Mouse (Mus musculus) liver, embryonic 13.5 days (tissue): ENCODE measurements around the gene Armc12. TPM values are rescaled to one million over a fixed set of nuclear protein-coding genes. Genes with fewer than 3 reads are reported as not detected.

Source experiments
- ATAC-seq: fragments of 200-750 bp; cut with Nextera tagmentation; 2 replicates; pipeline ENCODE4 v1.8.0; 2017; ENCODE audit warnings: low read depth, mild to moderate bottlenecking, moderate number of reproducible peaks, moderate library complexity
- DNase-seq: peaks from one replicate; pipeline ENCODE4 v3.0.0; 2022
- H3K27ac ChIP-seq: fragments of 300-500 bp; sonication (generic); 2 replicates; pipeline ENCODE4 v1.5.1; 2015; ENCODE audit warnings: moderate library complexity, mild to moderate bottlenecking, inconsistent platforms
- H3K27me3 ChIP-seq: fragments of 300-500 bp; sonication (generic); 2 replicates; pipeline ENCODE4 v1.6.1; 2015; ENCODE audit warnings: mild to moderate bottlenecking, inconsistent platforms
- H3K36me3 ChIP-seq: fragments of 300-500 bp; sonication (generic); 2 replicates; pipeline ENCODE4 v1.6.1; 2015; ENCODE audit warnings: mild to moderate bottlenecking, inconsistent platforms
- H3K4me1 ChIP-seq: fragments of 300-500 bp; sonication (generic); replicated peaks from 2 replicates; pipeline ENCODE4 v1.6.1; 2015; ENCODE audit warnings: inconsistent platforms
- H3K4me2 ChIP-seq: fragments of 300-500 bp; sonication (generic); 2 replicates; pipeline ENCODE4 v1.6.1; 2015; ENCODE audit warnings: inconsistent platforms, mild to moderate bottlenecking, moderate library complexity
- H3K4me3 ChIP-seq: fragments of 300-500 bp; sonication (generic); replicated peaks from 2 replicates; pipeline ENCODE4 v1.5.1; 2015; ENCODE audit warnings: mild to moderate bottlenecking, inconsistent platforms
- H3K9ac ChIP-seq: fragments of 300-500 bp; sonication (generic); 2 replicates; pipeline ENCODE4 v1.6.1; 2015; ENCODE audit warnings: mild to moderate bottlenecking, inconsistent platforms
- H3K9me3 ChIP-seq: fragments of 300-500 bp; sonication (generic); replicated peaks from 2 replicates; pipeline ENCODE4 v1.6.1; 2016; ENCODE audit warnings: inconsistent platforms
- WGBS: fragments of 180-500 bp; shearing (Covaris S2); methylation state at CpG from one replicate; pipeline ENCODE4 v1.1.7; 2015; ENCODE audit not compliant: insufficient replicate concordance; 5-methylcytosine and 5-hydroxymethylcytosine counted together
- polyA plus RNA-seq: library from polyadenylated mRNA; unstranded; fragments of >200 nt; fragmentation: Nextera tagmentation; extraction: Ambion mirVana; gene quantifications from 2 replicates; pipeline ENCODE4 v1.2.1, GENCODE M21; 2015

Armc12 gene
- polyA plus RNA-seq, 1 experiment from 2014 or later, result not detected

GRCm38 (mm10) chr17:28514555-28514954 lies 16.1 kb upstream of the Armc12 start:
- H3K36me3 ChIP-seq, result no peaks in the 10 kb centered on the region
- H3K9ac ChIP-seq, result no peak overlapping the region
- peaks cover 65% of the 10 kb centered on the region for H3K4me1 ChIP-seq
- no peak overlapping the region for H3K4me3 ChIP-seq
- H3K27ac ChIP-seq, result no peak overlapping the region
- DNase-seq (no peak), ATAC-seq (no peak)
- no peak overlapping the region for H3K4me2 ChIP-seq
- H3K9me3 ChIP-seq, result no peaks in the 10 kb centered on the region
- H3K27me3 ChIP-seq, result peaks cover 70% of the 10 kb centered on the region
- WGBS, result 43% methylated on average over 5 of the region's 5 CpGs

DNA sequence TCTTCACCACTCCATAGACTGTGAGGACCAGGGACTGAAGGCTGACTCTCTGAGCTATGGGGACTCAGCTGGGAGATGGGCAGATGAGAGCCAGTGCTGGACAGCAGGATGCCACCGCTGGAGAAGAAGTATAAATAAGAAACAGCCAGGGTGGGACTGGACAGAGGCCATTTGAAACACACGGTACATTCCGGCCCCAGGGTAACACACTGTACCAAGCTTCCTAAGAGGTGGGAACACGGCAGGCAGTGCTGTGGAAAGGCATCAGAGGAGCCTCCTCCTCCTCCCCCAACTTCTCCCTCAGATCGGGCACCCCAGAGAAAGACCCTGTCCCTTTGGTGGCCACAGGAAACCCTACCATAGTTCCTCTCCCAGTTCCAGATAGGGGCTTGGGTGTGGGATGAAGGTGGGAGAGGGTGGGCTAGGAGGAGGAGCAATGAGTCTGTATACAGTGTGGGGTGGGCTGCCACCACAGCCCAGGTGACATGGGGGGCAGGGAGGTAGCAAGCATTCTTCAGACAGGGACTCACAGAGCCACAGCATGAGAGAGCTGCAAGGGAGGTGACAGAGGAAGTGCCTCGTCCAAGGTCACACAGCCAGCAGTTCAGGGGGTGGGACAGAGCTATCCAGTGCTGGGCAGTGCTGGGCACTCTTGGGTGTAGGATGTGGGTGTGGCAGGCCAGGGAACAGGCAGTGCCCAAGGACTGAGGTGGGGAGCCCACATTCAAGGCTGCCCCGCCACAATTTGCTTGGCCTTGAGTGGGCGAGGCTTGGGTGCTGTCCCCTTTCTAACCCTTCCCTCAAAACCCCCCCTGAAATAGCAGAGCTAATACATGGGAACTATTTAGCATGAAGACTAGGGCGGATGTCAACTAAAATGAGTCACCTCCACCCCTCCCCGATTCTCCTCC lies 14.9 kb upstream of the Armc12 start:
- no peak; the same call in 1 of the 2 replicates for ATAC-seq
- no peak overlapping the region for H3K27ac ChIP-seq

DNA sequence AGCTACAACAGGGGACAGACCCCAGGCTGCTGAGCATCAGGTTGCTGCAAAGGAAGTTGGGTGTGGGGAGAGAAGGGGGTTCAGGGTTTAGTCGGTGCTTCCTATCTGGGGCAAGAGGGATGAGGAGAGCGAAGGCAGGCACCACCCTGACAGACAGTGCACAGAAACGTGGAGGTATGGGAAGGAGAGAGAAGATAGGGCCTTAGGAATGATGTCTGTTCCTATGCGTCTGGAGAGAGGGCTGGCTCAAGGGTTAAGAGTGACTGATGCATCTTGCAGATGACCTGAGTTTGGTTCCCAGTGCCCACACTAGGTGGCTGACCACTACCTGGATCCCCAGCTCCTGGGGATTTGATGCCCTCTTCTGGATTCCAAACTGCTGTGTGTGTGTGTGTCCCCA lies 13.7 kb upstream of the Armc12 start:
- H3K27ac ChIP-seq, result no peak overlapping the region
- H3K4me2 ChIP-seq, result no peak overlapping the region
- H3K9me3 ChIP-seq, result no peaks in the 10 kb centered on the region
- WGBS, result 35% methylated on average over 4 of the region's 4 CpGs
- no peak overlapping the region for H3K4me3 ChIP-seq
- peaks cover 67% of the 10 kb centered on the region for H3K27me3 ChIP-seq
- no peak for DNase-seq
- no peak for ATAC-seq
- no peak overlapping the region for H3K9ac ChIP-seq
- no peaks in the 10 kb centered on the region for H3K36me3 ChIP-seq
- peaks cover 57% of the 10 kb centered on the region for H3K4me1 ChIP-seq

More for the DNA sequence above, 14.9 kb upstream of the Armc12 start:
- DNase-seq, result no peak
- Histone ChIP-seq H3K4me1 (peaks cover 62% of the 10 kb centered on the region), H3K4me3 (no peak overlapping the region), H3K9ac (no peak overlapping the region), H3K36me3 (no peaks in the 10 kb centered on the region), H3K9me3 (no peaks in the 10 kb centered on the region), H3K4me2 (no peak overlapping the region), H3K27me3 (peaks cover 62% of the 10 kb centered on the region)
- 35% methylated on average over 10 of the region's 10 CpGs for WGBS

- peak within 1 kb of the TSS; percentile 46 for H3K4me3 ChIP-seq
- H3K27me3 ChIP-seq, result peaks cover 68% of the 10 kb centered on the region
- H3K27ac ChIP-seq, result no peak within 1 kb of the TSS
- ATAC-seq (no peak), DNase-seq (no peak)
- WGBS, result 9% methylated on average over 16 of the region's 16 CpGs
- H3K4me2 ChIP-seq, result peak within 1 kb of the TSS; percentile 66
- H3K9me3 ChIP-seq, result no peaks in the 10 kb centered on the region
- H3K9ac ChIP-seq, result peak within 1 kb of the TSS; percentile 47
- H3K36me3 ChIP-seq, result no peaks in the 10 kb centered on the region
- peaks cover 57% of the 10 kb centered on the region for H3K4me1 ChIP-seq
Observed at GRCm38 (mm10) chr17:28517441-28517955, 13.1 kb upstream of the Armc12 start, which contains the start of gene Fkbp5. Gene Fkbp5, minus strand, starts transcription at chr17:28517527.

DNA sequence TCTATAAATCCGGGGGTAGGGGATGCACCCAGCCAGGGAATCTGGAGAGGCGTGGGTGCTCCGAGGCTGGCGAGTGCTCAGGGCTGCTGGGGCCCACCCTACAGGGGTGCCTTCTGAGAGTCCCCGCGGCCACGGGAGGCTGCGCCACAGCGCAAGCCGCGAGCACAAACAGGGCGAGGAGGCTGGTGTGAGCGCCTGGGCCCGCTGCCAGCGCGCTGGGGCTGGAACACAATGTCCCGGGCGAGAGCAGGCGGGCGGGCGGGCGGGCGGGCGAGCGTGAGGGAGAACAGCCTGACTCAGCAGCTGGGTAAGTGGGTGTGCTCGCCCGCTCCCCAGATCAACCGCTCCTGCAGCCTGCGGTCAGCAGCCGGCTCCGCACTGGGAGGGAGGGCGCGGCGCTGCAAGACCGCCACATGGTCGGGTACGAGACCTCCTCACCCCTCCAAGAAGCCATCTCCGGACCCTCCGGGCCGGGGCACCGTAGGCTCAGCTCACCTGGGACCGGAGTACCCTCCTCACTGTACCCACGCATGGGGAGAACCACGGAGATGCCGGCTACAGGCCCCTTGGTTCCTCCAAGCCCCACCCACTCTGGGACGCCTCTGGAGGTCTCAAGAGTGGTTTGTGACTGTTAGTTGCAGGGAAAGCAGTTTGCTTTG lies 12.5 kb upstream of the Armc12 start:
- Histone ChIP-seq H3K4me3 (peak overlapping the region; percentile 46), H3K27ac (no peak overlapping the region), H3K36me3 (no peaks in the 10 kb centered on the region), H3K9ac (peak overlapping the region; percentile 47), H3K27me3 (peaks cover 71% of the 10 kb centered on the region), H3K4me2 (peak overlapping the region; percentile 66), H3K4me1 (peaks cover 57% of the 10 kb centered on the region), H3K9me3 (no peaks in the 10 kb centered on the region)
- ATAC-seq (peak; percentile 13; the same call in 1 of the 2 replicates), DNase-seq (no peak)
- WGBS, result 1% methylated on average over 46 of the region's 46 CpGs

- Histone ChIP-seq H3K4me1 (peaks cover 58% of the 10 kb centered on the region), H3K27me3 (peaks cover 77% of the 10 kb centered on the region), H3K27ac (no peak overlapping the region), H3K36me3 (no peaks in the 10 kb centered on the region), H3K9ac (peak overlapping the region; percentile 47; the same call in 1 of the 2 replicates), H3K9me3 (no peaks in the 10 kb centered on the region), H3K4me2 (peak overlapping the region; percentile 66), H3K4me3 (peak overlapping the region; percentile 46)
- DNase-seq (no peak), ATAC-seq (no peak)
- 17% methylated on average over 8 of the region's 8 CpGs for WGBS
Observed at GRCm38 (mm10) chr17:28518615-28519071, 12.0 kb upstream of the Armc12 start.

DNA sequence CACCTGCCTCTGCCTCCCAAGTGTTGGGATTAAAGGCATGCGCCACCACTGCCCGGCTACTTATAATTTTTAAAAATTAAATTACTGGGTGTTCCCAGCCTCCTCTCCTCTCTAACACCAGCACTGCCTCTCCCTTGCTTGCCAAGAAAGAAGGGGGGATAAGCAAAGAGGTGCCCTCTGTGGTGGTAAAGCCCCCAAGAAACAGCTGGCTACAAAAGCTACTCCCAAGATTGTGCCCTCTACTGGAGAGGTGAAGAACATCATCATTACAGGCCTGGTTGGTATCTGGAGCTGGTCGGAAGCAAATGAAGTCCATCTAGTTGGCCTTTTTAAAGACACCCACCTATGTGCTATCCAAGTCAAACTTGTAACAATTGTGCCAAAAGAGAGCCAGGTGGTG lies 10.8 kb upstream of the Armc12 start:
- DNase-seq (no peak), ATAC-seq (no peak)
- H3K27me3 ChIP-seq, result peaks cover 83% of the 10 kb centered on the region
- no peaks in the 10 kb centered on the region for H3K9me3 ChIP-seq
- no peak overlapping the region for H3K4me2 ChIP-seq
- H3K4me1 ChIP-seq, result peaks cover 57% of the 10 kb centered on the region
- H3K9ac ChIP-seq, result no peak overlapping the region
- H3K27ac ChIP-seq, result no peak overlapping the region
- no peak overlapping the region for H3K4me3 ChIP-seq
- H3K36me3 ChIP-seq, result no peaks in the 10 kb centered on the region
- 78% methylated on average over 3 of the region's 3 CpGs for WGBS

GRCm38 (mm10) chr17:28520561-28520960 lies 10.0 kb upstream of the Armc12 start:
- no peak overlapping the region for H3K27ac ChIP-seq
- H3K27me3 ChIP-seq, result peaks cover 78% of the 10 kb centered on the region

DNA sequence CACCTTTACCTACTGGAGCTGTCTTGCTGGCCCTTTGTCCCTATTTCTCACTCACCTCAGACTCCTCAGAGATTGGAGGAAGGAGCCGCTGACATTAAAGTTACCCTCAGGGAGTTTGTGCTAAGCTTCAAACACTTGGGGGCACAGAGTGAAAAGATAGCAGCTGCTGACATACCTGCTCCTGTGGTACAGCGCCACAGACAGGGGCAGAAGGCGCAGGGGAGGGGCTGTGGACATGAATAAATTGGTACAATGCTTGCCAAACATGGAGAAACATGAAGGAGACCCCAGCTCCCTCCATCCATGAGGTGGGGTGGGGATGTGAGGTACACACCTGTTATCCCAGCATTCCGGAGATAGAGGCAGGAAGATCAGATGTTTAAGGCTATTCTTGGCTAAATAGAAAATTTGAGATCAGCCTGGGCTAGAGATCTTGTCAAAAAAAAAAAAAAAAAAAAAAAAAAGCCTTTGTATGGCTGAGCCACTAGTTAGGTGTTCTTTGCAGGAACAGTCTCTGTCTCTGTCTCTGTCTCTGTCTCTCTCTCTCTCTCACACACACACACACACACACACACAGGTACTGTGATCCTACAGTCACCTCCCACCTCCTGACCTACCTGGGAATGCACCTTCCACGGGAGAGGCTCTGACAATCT lies 9.4 kb upstream of the Armc12 start:
- peaks cover 72% of the 10 kb centered on the region for H3K27me3 ChIP-seq
- no peak overlapping the region for H3K4me2 ChIP-seq
- WGBS, result 49% methylated on average over 5 of the region's 5 CpGs
- H3K4me3 ChIP-seq, result no peak overlapping the region
- ATAC-seq (no peak), DNase-seq (no peak)
- H3K27ac ChIP-seq, result no peak overlapping the region
- H3K9ac ChIP-seq, result no peak overlapping the region
- no peaks in the 10 kb centered on the region for H3K9me3 ChIP-seq
- H3K4me1 ChIP-seq, result peaks cover 47% of the 10 kb centered on the region
- H3K36me3 ChIP-seq, result no peaks in the 10 kb centered on the region

More at GRCm38 (mm10) chr17:28520561-28520960, 10.0 kb upstream of the Armc12 start:
- DNase-seq, result no peak
- Histone ChIP-seq H3K36me3 (no peaks in the 10 kb centered on the region), H3K9ac (no peak overlapping the region), H3K4me3 (no peak overlapping the region), H3K4me2 (no peak overlapping the region), H3K4me1 (peaks cover 53% of the 10 kb centered on the region), H3K9me3 (no peaks in the 10 kb centered on the region)
- no peak for ATAC-seq
- 53% methylated on average over 4 of the region's 4 CpGs for WGBS

GRCm38 (mm10) chr17:28521920-28522319 lies 8.7 kb upstream of the Armc12 start:
- WGBS, result 48% methylated on average over 6 of the region's 6 CpGs
- peak overlapping the region; percentile 73 for H3K4me2 ChIP-seq
- H3K27me3 ChIP-seq, result peaks cover 65% of the 10 kb centered on the region
- 0 out of 2 replicates have a peak overlapping the region, but pooled peaks have one; percentile 60 for H3K4me3 ChIP-seq
- no peak overlapping the region for H3K9ac ChIP-seq
- no peaks in the 10 kb centered on the region for H3K9me3 ChIP-seq
- H3K36me3 ChIP-seq, result no peaks in the 10 kb centered on the region
- ATAC-seq (no peak), DNase-seq (no peak)
- peaks cover 47% of the 10 kb centered on the region for H3K4me1 ChIP-seq
- no peak overlapping the region for H3K27ac ChIP-seq
